Mouse (Mus musculus): ENCODE data around the gene Rpn1.

The Rpn1 gene

GRCm38 (mm10) chr6:88067722-88068121 is 16.6 kb upstream of the Rpn1 start:
- no peak for DNase-seq

- DNase-seq: no peak
Observed at GRCm38 (mm10) chr6:88068739-88069138, 15.5 kb upstream of the Rpn1 start.

- no peak for DNase-seq
Observed at GRCm38 (mm10) chr6:88070468-88070867, 13.8 kb upstream of the Rpn1 start.

- DNase-seq: peak; percentile 86 to 88
Observed at GRCm38 (mm10) chr6:88071216-88071615, 13.1 kb upstream of the Rpn1 start.

GRCm38 (mm10) chr6:88074752-88075554 is 9.3 kb upstream of the Rpn1 start:
- DNase-seq: peak; percentile 97 to 98

GRCm38 (mm10) chr6:88075960-88076517 is 8.2 kb upstream of the Rpn1 start:
- DNase-seq: no peak

GRCm38 (mm10) chr6:88083095-88083494 is 1.2 kb upstream of the Rpn1 start:
- no peak for DNase-seq

- no peak for DNase-seq
Observed at GRCm38 (mm10) chr6:88083672-88084071, 610 bp upstream of the Rpn1 start.

- no peak for DNase-seq
Observed at GRCm38 (mm10) chr6:88088971-88089370, 4.7 kb downstream of the Rpn1 start.

- no peak for DNase-seq
Observed at GRCm38 (mm10) chr6:88095377-88095776, 11.1 kb downstream of the Rpn1 start.

- no peak for DNase-seq
Observed at GRCm38 (mm10) chr6:88102096-88102495, 17.8 kb downstream of the Rpn1 start.

GRCm38 (mm10) chr6:88105783-88106611 is 21.7 kb downstream of the Rpn1 start:
- DNase-seq: peak; percentile 91 to 93

- DNase-seq: no peak
Observed at GRCm38 (mm10) chr6:88106612-88107123, 22.4 kb downstream of the Rpn1 start.

GRCm38 (mm10) chr6:88107661-88108535 is 23.6 kb downstream of the Rpn1 start:
- no peak for DNase-seq

- peak; percentile 27 to 49 for DNase-seq
Observed at GRCm38 (mm10) chr6:88113139-88113538, 28.9 kb downstream of the Rpn1 start.

- no peak for DNase-seq
Observed at GRCm38 (mm10) chr6:88114414-88114813, 30.1 kb downstream of the Rpn1 start.

GRCm38 (mm10) chr6:88116347-88117183 is 32.3 kb downstream of the Rpn1 start:
- peak; percentile 25 to 26 for DNase-seq

- no peak for DNase-seq
Observed at GRCm38 (mm10) chr6:88117184-88117575, 32.9 kb downstream of the Rpn1 start.

GRCm38 (mm10) chr6:88119309-88119708 is 35.0 kb downstream of the Rpn1 start:
- no peak for DNase-seq

GRCm38 (mm10) chr6:88120813-88121212 is 36.5 kb downstream of the Rpn1 start:
- DNase-seq: no peak

- no peak for DNase-seq
Observed at GRCm38 (mm10) chr6:88121781-88122180, 37.5 kb downstream of the Rpn1 start.
